Mouse (Mus musculus) liver, embryonic 12.5 days (tissue): ENCODE results near the gene Ptpn13. TPM values are rescaled to one million over a fixed set of nuclear protein-coding genes. Genes with fewer than 3 reads are reported as not detected.

Source experiments
- ATAC-seq: fragments of 200-750 bp; cut with Nextera tagmentation; 2 replicates; pipeline ENCODE4 v1.8.0; 2017; ENCODE audit warnings: moderate number of reproducible peaks, mild to moderate bottlenecking, moderate library complexity
- H3K27ac ChIP-seq: fragments of 300-500 bp; sonication (generic); 2 replicates; pipeline ENCODE4 v1.5.1; 2016; ENCODE audit warnings: mild to moderate bottlenecking
- H3K27me3 ChIP-seq: fragments of 300-500 bp; sonication (generic); replicated peaks from 2 replicates; pipeline ENCODE4 v1.6.1; 2016; ENCODE audit warnings: mild to moderate bottlenecking, moderate library complexity
- H3K36me3 ChIP-seq: fragments of 300-500 bp; sonication (generic); 2 replicates; pipeline ENCODE4 v1.6.1; 2016; ENCODE audit warnings: mild to moderate bottlenecking, moderate library complexity
- H3K4me1 ChIP-seq: fragments of 300-500 bp; sonication (generic); 2 replicates; pipeline ENCODE4 v1.6.1; 2016
- H3K4me2 ChIP-seq: fragments of 300-500 bp; sonication (generic); 2 replicates; pipeline ENCODE4 v1.6.1; 2016; ENCODE audit warnings: mild to moderate bottlenecking, moderate library complexity
- H3K4me3 ChIP-seq: fragments of 300-500 bp; sonication (generic); 2 replicates; pipeline ENCODE4 v1.5.1; 2016; ENCODE audit warnings: mild to moderate bottlenecking, moderate library complexity
- H3K9ac ChIP-seq: fragments of 300-500 bp; sonication (generic); 2 replicates; pipeline ENCODE4 v1.6.1; 2016; ENCODE audit warnings: mild to moderate bottlenecking, moderate library complexity
- H3K9me3 ChIP-seq: fragments of 300-500 bp; sonication (generic); replicated peaks from 2 replicates; pipeline ENCODE4 v1.6.1; 2016; ENCODE audit warnings: mild to moderate bottlenecking, moderate library complexity
- WGBS: fragments of 180-500 bp; shearing (Covaris S2); methylation state at CpG from one replicate; pipeline ENCODE4 v1.1.7; 2016; ENCODE audit not compliant: insufficient replicate concordance; 5-methylcytosine and 5-hydroxymethylcytosine counted together
- polyA plus RNA-seq: library from polyadenylated mRNA; unstranded; fragments of >200 nt; fragmentation: Nextera tagmentation; extraction: Ambion mirVana; gene quantifications from 2 replicates; pipeline ENCODE4 v1.2.1, GENCODE M21; 2016

Ptpn13 gene
- polyA plus RNA-seq, 1 experiment from 2014 or later = 3.6 TPM

- H3K27ac ChIP-seq = no peak overlapping the region
- H3K27me3 ChIP-seq = no peaks in the 10 kb centered on the region
- H3K9ac ChIP-seq = no peak overlapping the region
- H3K4me1 ChIP-seq = no peaks in the 10 kb centered on the region
- no peak overlapping the region for H3K4me3 ChIP-seq
- no peaks in the 10 kb centered on the region for H3K9me3 ChIP-seq
- WGBS = 28% methylated on average over 5 of the region's 5 CpGs
- no peak for ATAC-seq
- no peak overlapping the region for H3K4me2 ChIP-seq
- no peaks in the 10 kb centered on the region for H3K36me3 ChIP-seq
These were observed 47.7 kb downstream of the Ptpn13 start for GRCm38 (mm10) chr5:103472670-103473069.

- no peak overlapping the region for H3K9ac ChIP-seq
- ATAC-seq = no peak
- no peak overlapping the region for H3K27ac ChIP-seq
- H3K4me2 ChIP-seq = no peak overlapping the region
- H3K36me3 ChIP-seq = no peaks in the 10 kb centered on the region
- no peaks in the 10 kb centered on the region for H3K9me3 ChIP-seq
- 81% methylated on average over 11 of the region's 11 CpGs for WGBS
- no peaks in the 10 kb centered on the region for H3K27me3 ChIP-seq
- no peaks in the 10 kb centered on the region for H3K4me1 ChIP-seq
- no peak overlapping the region for H3K4me3 ChIP-seq
These were observed 48.6 kb downstream of the Ptpn13 start for GRCm38 (mm10) chr5:103473467-103474096.

GRCm38 (mm10) chr5:103474259-103474658 lies 49.3 kb downstream of the Ptpn13 start:
- no peak overlapping the region for H3K27ac ChIP-seq
- H3K4me2 ChIP-seq = no peak overlapping the region
- WGBS = 63% methylated on average over 4 of the region's 4 CpGs
- no peaks in the 10 kb centered on the region for H3K36me3 ChIP-seq
- no peak for ATAC-seq
- H3K27me3 ChIP-seq = no peaks in the 10 kb centered on the region
- no peaks in the 10 kb centered on the region for H3K4me1 ChIP-seq
- no peak overlapping the region for H3K4me3 ChIP-seq
- no peak overlapping the region for H3K9ac ChIP-seq
- no peaks in the 10 kb centered on the region for H3K9me3 ChIP-seq

- no peak overlapping the region for H3K9ac ChIP-seq
- H3K27ac ChIP-seq = no peak overlapping the region
- no peaks in the 10 kb centered on the region for H3K36me3 ChIP-seq
- H3K4me3 ChIP-seq = no peak overlapping the region
- no peak for ATAC-seq
- H3K4me1 ChIP-seq = peaks cover 6% of the 10 kb centered on the region
- no peak overlapping the region for H3K4me2 ChIP-seq
- WGBS = 76% methylated on average over 5 of the region's 5 CpGs
- no peaks in the 10 kb centered on the region for H3K27me3 ChIP-seq
- H3K9me3 ChIP-seq = no peaks in the 10 kb centered on the region
These were observed 50.5 kb downstream of the Ptpn13 start for GRCm38 (mm10) chr5:103475503-103475902.

- 47% methylated on average over 5 of the region's 5 CpGs for WGBS
These were observed 54.5 kb downstream of the Ptpn13 start for GRCm38 (mm10) chr5:103479503-103479902.

GRCm38 (mm10) chr5:103481222-103481621 lies 56.2 kb downstream of the Ptpn13 start:
- Histone ChIP-seq H3K4me3 (no peak overlapping the region), H3K9ac (no peak overlapping the region), H3K36me3 (no peaks in the 10 kb centered on the region), H3K27me3 (no peaks in the 10 kb centered on the region), H3K4me1 (peaks cover 21% of the 10 kb centered on the region), H3K9me3 (no peaks in the 10 kb centered on the region), H3K27ac (peak overlapping the region; percentile 38), H3K4me2 (peak overlapping the region; percentile 23)
- ATAC-seq = peak; percentile 81
- WGBS = 33% methylated on average over 2 of the region's 2 CpGs

More at GRCm38 (mm10) chr5:103479503-103479902, 54.5 kb downstream of the Ptpn13 start:
- Histone ChIP-seq H3K9ac (no peak overlapping the region), H3K4me2 (no peak overlapping the region), H3K4me3 (no peak overlapping the region), H3K9me3 (no peaks in the 10 kb centered on the region), H3K36me3 (no peaks in the 10 kb centered on the region), H3K27me3 (no peaks in the 10 kb centered on the region), H3K27ac (no peak overlapping the region), H3K4me1 (peaks cover 21% of the 10 kb centered on the region)
- ATAC-seq = no peak

- peaks cover 32% of the 10 kb centered on the region for H3K4me1 ChIP-seq
- H3K4me3 ChIP-seq = no peak overlapping the region
- H3K9ac ChIP-seq = no peak overlapping the region
- H3K27me3 ChIP-seq = no peaks in the 10 kb centered on the region
- no peak for ATAC-seq
- no peak overlapping the region for H3K4me2 ChIP-seq
- no peak overlapping the region for H3K27ac ChIP-seq
- no peaks in the 10 kb centered on the region for H3K9me3 ChIP-seq
- H3K36me3 ChIP-seq = no peaks in the 10 kb centered on the region
- 78% methylated on average over 7 of the region's 7 CpGs for WGBS
These were observed 62.0 kb downstream of the Ptpn13 start for GRCm38 (mm10) chr5:103487001-103487400.

GRCm38 (mm10) chr5:103490964-103491363 lies 66.0 kb downstream of the Ptpn13 start:
- no peak overlapping the region for H3K4me2 ChIP-seq
- peak; percentile 97 for ATAC-seq
- 26% methylated on average over 8 of the region's 8 CpGs for WGBS
- H3K9ac ChIP-seq = no peak overlapping the region
- no peaks in the 10 kb centered on the region for H3K36me3 ChIP-seq
- H3K27ac ChIP-seq = no peak overlapping the region
- H3K4me3 ChIP-seq = no peak overlapping the region
- no peaks in the 10 kb centered on the region for H3K27me3 ChIP-seq
- peaks cover 31% of the 10 kb centered on the region for H3K4me1 ChIP-seq
- no peaks in the 10 kb centered on the region for H3K9me3 ChIP-seq

GRCm38 (mm10) chr5:103491788-103492187 lies 66.8 kb downstream of the Ptpn13 start:
- no peak overlapping the region for H3K9ac ChIP-seq
- H3K27me3 ChIP-seq = no peaks in the 10 kb centered on the region
- 57% methylated on average over 5 of the region's 5 CpGs for WGBS
- H3K9me3 ChIP-seq = no peaks in the 10 kb centered on the region
- H3K27ac ChIP-seq = no peak overlapping the region
- no peak overlapping the region for H3K4me2 ChIP-seq
- ATAC-seq = no peak
- H3K36me3 ChIP-seq = no peaks in the 10 kb centered on the region
- peaks cover 31% of the 10 kb centered on the region for H3K4me1 ChIP-seq
- no peak overlapping the region for H3K4me3 ChIP-seq

- Histone ChIP-seq H3K9ac (no peak overlapping the region), H3K27ac (no peak overlapping the region), H3K4me2 (no peak overlapping the region), H3K4me1 (peaks cover 19% of the 10 kb centered on the region), H3K27me3 (no peaks in the 10 kb centered on the region), H3K4me3 (no peak overlapping the region), H3K9me3 (no peaks in the 10 kb centered on the region), H3K36me3 (no peaks in the 10 kb centered on the region)
- no peak for ATAC-seq
- WGBS = 81% methylated on average over 5 of the region's 5 CpGs
These were observed 72.1 kb downstream of the Ptpn13 start for GRCm38 (mm10) chr5:103497061-103497460.

GRCm38 (mm10) chr5:103497480-103497879 lies 72.5 kb downstream of the Ptpn13 start:
- Histone ChIP-seq H3K4me2 (no peak overlapping the region), H3K4me3 (no peak overlapping the region), H3K4me1 (peaks cover 18% of the 10 kb centered on the region), H3K9me3 (no peaks in the 10 kb centered on the region), H3K27me3 (no peaks in the 10 kb centered on the region), H3K9ac (no peak overlapping the region), H3K36me3 (no peaks in the 10 kb centered on the region), H3K27ac (no peak overlapping the region)
- no peak for ATAC-seq
- 77% methylated on average over 2 of the region's 2 CpGs for WGBS

GRCm38 (mm10) chr5:103499305-103499704 lies 74.3 kb downstream of the Ptpn13 start:
- Histone ChIP-seq H3K4me1 (peaks cover 18% of the 10 kb centered on the region), H3K4me3 (no peak overlapping the region), H3K36me3 (no peaks in the 10 kb centered on the region), H3K4me2 (no peak overlapping the region), H3K27me3 (no peaks in the 10 kb centered on the region), H3K9me3 (no peaks in the 10 kb centered on the region), H3K9ac (no peak overlapping the region), H3K27ac (no peak overlapping the region)
- no peak for ATAC-seq
- 28% methylated on average over 6 of the region's 6 CpGs for WGBS

- H3K4me3 ChIP-seq = no peak overlapping the region
- peaks cover 18% of the 10 kb centered on the region for H3K4me1 ChIP-seq
- no peaks in the 10 kb centered on the region for H3K27me3 ChIP-seq
- no peak overlapping the region for H3K4me2 ChIP-seq
- 81% methylated on average over 9 of the region's 9 CpGs for WGBS
- no peak overlapping the region for H3K27ac ChIP-seq
- ATAC-seq = no peak
- H3K9me3 ChIP-seq = no peaks in the 10 kb centered on the region
- no peak overlapping the region for H3K9ac ChIP-seq
- H3K36me3 ChIP-seq = no peaks in the 10 kb centered on the region
These were observed 76.1 kb downstream of the Ptpn13 start for GRCm38 (mm10) chr5:103501076-103501475.
